Mouse (Mus musculus): ENCODE results near the gene B630019K06Rik.
"Not testable (repeated sequence)": the region's sequence is repeated elsewhere in the genome, so short reads cannot be mapped to it uniquely, and the experiment has no call there.

The B630019K06Rik gene
- long read RNA-seq, experiment 1, partial matches to known transcripts, result 0 of 3 reads
- long read RNA-seq, experiment 1, other reads (novel, unspliced or antisense), result 0 of 3 reads
- long read RNA-seq, experiment 2, partial matches to known transcripts, result 0 of 2 reads
- long read RNA-seq, experiment 2, other reads (novel, unspliced or antisense), result 0 of 2 reads

DNA sequence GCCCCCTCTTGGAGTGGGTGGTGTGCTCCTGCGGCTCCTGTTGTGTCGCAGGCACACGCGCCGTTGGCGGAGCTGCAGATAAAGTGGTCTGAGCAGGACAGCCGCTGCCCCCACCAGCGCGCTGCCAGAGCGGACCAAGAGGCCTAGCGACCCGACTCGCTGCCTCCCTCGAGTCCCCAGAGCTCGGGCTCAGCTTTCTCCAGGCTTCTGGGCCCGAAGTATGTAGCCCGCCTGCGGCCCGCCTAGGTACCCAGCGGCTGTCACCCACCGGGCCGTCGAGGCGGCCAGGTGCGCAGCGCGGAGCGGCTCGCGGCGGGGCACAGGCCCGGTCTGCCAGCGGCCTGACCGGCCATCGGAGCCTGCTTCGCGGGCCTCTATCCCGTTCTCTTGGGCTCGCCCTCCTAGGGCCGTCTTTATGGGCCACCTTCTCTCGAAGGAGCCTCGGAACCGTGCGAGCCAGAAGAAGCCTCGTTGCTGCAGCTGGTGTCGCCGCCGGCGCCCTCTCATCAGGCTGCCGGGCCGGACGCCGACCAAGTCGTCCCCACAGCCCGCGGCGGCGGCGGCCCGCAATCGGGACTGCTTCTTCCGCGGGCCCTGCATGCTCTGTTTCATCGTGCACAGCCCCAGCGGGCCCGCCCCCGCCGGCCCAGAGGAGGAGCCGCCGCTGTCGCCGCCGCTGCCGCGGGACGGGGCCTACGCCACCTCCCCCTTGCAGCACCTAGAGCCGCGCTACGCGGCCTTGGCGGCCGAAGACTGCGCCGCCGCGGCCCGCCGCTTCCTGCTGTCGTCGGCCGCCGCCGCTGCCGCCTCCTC, at the start of gene B630019K06Rik:
Gene B630019K06Rik (plus strand): TSS at position 40 of the 813 bp plus-strand sequence.
- intact Hi-C loops (cut with DNase I), result no loop called here

DNA sequence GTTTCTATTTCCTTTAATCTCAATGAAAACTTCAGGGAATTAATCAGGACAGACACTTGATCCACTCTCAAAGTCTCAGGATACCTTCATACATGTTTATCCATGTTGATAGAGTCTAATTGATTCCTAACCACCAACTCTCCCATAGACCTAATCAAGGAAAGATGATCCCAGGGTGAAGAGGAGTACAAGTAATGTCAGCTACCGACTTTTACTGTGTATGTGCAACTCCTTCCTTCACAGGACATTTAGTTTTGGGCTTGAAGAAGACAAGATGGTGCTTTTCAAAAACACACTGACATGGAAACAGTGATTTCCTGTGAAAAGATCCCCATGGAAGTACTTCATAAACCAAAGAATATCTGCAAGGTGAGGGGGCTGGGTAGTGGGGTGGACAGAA, 48.5 kb upstream of the B630019K06Rik start, which contains the start of gene Gm6592:
Gene Gm6592 (plus strand): TSS at position 301 of the 400 bp plus-strand sequence.
- intact Hi-C loops (cut with DNase I), result no loop called here

DNA sequence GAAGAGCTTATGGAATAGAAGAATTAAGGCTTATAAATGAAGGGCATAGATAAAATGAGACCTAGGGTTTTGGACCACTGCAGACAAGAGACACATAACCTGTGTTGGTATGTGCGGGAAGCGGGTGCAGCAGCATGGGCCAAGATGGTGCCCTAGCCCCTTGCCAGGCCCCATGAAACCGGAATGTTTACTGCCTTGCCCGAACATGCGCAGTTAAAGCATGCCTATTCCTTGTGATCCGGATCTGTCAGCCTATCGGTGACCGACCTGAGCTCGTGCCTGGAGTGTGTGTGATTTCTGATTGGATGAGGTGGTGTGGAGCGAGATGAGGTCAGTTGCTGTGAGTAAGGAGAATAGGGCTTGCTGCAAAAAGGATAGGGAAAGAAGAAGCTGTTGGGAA, 39.7 kb upstream of the B630019K06Rik start:
- intact Hi-C loops (cut with DNase I), result no loop called here

DNA sequence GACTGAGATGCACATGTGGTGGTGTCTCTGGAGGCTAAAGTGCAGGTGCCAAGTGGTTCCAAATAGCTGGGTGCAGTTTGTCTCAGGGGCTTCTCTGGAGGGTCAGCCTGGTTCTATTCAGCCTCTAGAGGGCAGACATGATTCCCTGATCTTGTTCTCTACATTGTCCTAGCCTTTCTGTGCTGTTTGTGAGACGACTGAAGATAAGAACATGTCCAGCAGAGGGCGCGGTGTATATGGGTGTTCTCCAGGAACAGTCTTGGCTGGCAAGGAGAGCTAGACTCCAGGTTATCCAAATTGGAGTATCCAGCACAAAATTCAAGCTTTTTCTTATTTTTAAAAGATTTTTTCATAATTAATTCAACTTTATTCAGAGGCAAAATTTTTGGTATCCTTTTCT, 27.9 kb upstream of the B630019K06Rik start:
- intact Hi-C loops (cut with DNase I), result not testable (repeated sequence)

DNA sequence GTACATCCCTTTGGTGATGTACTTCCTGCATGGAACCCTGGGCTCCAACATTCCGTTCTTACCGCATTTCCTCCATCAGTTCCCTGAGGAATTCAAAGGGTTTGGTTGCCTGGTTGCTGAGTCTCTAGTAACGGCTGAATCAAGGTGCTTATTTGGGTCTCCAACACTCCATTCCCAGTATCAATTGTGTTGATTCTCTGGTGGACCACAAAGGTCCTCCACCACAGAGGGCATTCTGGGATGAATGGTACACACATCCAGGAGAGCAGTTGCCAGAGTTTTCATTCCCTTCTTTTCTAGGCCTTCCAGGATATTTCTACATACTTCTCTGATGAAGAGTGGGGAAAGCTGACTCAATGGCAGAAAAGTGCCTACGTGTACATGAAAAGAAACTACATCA, 18.2 kb upstream of the B630019K06Rik start, which contains the start of gene Gm5751:
Gene Gm5751 (plus strand): TSS at position 301 of the 400 bp plus-strand sequence.
- intact Hi-C loops (cut with DNase I), result not testable (repeated sequence)

DNA sequence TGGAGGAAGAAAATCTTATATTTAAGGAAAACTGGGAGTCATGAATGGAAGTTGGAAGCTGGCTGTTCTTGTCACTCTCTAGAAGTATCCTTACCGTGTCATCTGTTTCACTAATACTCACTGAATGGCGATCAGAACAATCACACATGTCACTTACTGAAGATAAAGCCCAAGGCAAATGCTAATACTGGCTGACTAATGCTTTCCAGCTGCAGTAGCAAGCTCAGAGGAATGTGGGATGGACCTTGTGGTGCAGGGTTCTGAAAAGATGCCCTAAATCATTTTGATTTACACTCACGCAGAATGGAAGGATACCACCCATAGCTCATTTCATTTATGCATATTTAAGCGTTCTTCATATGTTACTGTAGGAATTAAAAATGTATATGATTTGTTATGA, 7.8 kb upstream of the B630019K06Rik start:
- intact Hi-C loops (cut with DNase I), result no loop called here

DNA sequence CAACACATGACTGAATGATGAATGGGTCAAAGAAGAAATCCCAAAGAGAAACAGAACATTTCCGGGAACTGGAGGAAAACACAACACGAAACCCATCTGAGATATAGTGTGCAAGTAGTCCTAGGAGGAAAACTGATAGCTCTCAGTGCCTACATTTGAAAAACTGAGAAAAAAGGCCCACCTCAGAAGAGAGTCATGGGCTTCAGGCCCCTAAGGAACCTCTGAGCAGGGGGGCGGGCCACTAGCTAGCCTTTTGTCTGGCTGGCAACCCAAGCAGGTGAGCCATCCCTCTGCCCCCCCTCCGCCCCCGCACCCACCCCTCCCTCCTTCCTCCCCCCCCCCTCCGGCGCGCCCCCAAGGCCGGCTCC, 223 bp upstream of the B630019K06Rik start:
- intact Hi-C loops (cut with DNase I), result no loop called here

DNA sequence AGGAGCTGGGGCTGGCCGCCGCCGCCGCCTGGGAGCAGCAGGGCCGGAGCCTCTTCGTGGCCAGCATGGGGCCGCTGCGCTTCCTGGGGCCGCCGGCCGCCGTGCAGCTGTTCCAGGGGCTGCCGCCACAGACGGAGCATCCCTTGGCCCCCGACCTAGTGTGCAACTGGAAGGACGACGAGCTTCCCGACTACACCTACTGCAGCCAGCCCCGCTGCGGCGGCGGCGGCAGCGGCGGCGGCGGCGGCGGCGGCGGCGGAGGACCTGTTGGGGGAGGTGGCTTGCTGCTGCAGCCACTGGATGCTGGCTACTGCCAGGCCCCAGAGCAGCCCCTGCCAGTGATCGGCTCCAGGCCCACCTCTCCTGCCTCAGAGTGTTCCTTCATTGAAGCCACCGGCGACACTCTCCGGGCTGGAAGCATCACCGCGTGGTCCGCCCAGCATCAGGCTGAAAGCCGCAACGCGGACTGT, 1.0 kb downstream of the B630019K06Rik start:
- intact Hi-C loops (cut with DNase I), result no loop called here

DNA sequence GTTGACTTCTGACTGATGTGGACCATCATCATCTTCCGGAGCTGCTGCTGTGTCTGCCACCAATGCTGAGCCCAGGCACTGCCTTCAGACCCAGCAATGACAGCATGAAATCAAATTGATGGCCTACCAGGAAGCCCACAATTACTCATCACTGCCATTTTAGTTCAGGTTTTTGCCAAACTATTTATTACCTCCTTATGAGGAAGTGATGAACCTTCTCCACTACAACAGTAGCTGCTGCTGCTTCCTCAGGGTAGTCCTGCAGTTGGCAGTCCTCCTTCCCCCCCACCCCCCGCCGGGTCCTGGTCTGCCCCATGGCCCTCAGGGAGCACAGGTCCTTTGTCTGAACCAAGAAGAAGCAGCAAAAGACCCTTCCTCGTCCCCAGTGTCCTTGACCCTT, 8.6 kb downstream of the B630019K06Rik start:
- intact Hi-C loops (cut with DNase I), result no loop called here

DNA sequence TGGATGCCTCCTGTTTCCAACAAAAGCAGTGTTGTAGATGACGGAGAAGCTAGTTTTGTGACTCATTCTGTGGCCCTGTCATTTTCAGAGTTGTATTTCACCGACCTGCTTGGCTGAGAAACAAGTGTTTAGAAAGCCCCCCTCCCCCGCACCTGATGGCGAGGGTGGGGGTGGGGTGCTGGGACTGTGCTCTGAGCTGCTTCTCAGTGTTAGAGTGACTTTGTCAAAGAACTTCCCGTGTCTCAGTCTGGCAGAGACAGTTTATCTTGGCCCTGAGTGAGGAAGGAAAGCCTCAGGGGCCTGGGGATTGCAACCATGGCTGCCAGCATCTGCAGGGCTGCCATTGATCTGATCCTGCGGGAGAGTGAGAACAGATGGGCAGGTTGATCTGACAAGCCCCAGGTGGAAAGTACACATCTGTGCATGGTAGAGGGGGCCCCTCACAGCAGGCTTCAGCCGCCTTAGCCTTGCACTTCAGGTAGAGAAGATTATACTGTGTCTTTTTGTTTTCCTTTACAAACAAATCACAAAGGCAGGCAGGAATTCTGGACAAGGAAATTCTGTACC, 9.8 kb downstream of the B630019K06Rik start:
- intact Hi-C loops (cut with DNase I), result no loop called here

DNA sequence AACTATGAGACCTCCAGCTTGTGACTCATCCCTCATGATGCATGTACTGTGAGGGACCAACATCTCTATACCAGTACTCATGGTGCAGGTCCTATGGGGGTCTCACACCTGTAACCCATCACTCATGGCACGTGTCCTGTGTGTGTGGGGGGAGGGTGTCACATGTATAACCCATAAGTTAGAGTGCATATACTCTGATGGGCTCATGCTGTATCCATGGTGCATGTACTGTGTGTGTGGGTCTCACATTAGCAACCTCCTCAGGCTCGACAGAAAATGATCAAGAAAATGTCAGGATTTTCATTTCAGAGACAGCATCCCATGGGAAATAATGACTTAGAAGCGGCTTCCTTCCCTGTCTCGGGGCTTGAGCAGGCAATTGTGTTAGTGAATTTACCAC, 28.9 kb downstream of the B630019K06Rik start:
- intact Hi-C loops (cut with DNase I), result no loop called here

DNA sequence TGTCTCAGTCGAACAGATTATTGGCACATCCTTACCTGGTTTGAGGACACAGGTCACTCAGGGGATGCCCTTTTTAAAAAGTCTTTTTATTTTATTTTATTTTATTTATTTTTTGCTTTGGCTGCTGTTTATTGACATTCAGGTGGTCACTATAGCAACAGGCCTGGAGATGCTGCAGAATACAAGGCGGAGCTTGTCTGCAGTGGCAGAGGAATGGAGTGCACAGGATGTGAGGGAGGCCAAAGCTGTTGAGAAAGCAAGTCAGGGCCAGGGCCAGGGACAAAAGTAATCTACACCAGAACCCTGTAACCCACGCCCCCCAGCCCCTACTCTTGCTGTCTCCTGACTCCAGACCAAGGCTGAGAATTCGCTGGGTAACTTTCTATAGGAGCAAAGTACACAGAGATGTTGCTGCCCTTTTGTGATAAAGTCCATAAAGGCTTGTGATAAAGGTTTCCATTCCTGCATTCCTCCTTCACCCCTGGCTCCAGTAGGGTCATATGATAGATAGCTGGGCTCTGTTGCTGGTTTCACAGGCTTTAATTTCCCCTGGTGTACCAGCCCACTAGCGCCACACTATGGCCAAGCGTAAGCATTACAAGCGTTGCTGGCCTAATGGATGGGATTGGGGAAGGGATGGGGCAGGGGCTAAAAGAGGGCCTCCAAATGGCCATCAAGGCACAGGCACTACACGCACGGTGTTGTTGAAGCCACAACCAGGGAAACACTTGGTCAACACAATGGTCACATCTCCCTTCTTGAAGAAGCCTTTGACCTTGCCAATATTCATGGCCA, 29.8 kb downstream of the B630019K06Rik start:
- intact Hi-C loops (cut with DNase I), result no loop called here

DNA sequence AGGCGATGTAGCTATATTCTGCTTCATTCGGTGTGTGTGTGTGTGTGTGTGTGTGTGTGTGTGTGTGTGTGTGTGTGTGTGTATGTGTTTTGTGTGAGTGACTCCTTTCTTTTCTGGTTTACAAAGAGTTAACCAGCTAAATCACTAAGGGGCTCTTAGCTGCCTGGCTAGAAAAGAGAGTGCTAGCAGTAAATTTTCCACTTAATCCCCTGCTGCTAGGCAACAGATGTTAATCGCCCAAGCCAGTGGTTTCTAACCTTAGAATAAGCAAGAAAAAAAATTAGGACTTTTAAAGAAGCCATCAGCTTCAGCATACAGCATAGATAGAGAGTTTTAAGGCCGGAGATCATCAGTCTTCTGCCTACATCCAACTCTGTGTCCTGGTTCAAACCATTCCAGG, 35.1 kb downstream of the B630019K06Rik start:
- intact Hi-C loops (cut with DNase I), result no loop called here

DNA sequence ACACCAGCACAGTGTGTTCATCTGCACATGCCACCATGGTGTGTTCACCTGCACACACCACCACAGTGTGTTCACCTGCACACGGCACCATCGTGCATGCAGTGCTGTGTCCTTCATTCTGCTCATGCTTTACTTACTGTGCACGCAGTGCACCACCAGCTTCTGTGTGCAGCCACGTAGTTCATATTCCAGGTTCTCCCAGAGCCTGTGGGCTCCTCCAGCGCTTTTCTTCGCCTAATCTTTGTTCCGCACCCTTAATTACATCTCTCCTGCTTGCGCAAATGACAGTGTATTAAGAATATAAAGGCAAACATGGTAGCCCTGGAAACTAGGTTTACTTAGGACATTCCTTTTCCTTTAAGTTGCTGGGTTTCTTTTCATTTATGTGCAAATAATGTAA, 51.9 kb downstream of the B630019K06Rik start:
- intact Hi-C loops (cut with DNase I), result no loop called here
